Mouse (Mus musculus): ENCODE data around the gene Cflar.
A peak's percentile ranks its signal among the peaks of the same experiment; 100 is the strongest.
"Not testable (repeated sequence)": the region's sequence is repeated elsewhere in the genome, so short reads cannot be mapped to it uniquely, and the experiment has no call there.

Gene Cflar

DNA sequence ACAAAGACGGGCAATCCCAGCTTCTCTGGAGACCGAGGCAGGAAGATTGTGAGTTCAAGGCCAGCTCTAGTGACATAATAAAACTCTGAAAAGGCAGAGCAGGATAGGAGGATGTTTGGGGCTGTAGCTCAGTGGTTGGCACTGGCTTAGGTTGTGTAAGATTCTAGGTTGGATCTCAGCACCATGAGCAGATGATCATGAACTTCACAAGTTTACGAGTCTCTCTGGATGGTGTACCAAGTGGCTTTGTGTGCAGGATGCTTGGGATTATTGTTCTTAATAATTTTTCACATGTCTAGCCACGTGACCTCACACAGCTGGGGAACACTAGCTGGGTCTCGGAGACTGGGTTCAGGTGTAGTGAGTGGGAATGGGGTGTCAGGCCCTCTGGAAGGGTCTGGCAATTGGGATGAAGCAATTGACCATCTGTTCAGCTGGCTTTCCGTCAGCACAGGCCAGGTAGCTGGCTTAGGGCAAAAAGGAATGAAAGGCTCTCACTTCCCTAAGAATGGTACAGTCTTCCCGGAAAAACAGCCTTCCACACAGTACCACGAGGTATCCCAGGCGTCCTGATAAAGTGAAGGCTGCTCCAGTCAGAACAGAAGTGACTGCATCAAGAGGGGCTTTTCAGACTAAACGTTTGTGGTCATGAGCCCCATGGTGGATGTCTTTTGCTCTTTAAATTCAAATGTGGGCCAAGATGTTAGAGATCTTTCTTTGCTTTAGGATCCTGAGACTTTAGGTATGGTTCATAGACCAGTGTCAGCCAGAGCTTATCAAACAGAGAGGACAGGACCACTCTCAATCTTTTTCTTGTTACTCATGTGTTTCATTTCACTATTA lies 16.7 kb downstream of the Cflar start:
- DNase-seq (ENCODE audit: low read depth, low spot score), result peak; percentile 26

DNA sequence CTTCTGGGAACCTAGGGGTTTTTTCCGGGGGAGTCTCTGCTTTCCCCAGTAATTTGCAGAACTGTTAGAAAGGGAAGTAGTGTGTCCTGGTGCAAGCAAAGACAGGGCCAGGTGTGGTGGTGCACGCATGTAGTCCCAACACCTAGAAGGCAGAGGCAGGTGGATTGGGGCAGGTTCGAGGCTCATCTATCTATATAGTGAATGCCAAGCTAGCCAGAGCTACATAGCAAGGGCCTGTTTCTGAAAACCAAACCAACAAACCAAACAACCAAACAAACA lies 17.2 kb downstream of the Cflar start:
- DNase-seq (ENCODE audit: low read depth, low spot score), result peak; percentile 81

DNA sequence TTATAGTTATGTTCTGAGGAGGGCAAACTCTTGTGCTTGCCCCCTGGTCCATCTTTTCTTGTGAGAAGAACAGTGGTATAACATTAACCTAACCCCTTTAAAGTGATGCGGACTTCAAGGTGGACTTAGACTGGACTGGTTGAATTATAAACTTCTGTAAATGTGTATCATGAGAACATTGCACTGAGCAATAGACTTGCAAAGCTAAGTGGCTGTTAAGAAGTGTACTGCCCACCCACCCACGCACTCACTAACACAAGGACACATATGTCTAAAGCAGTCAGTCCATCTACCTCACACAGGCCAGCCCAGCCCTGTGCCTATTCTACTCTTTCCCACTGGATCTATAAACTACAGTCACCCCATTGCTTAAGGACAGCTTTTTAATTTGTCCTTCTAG lies 22.3 kb downstream of the Cflar start:
- DNase-seq (ENCODE audit: low read depth, low spot score), result no peak

DNA sequence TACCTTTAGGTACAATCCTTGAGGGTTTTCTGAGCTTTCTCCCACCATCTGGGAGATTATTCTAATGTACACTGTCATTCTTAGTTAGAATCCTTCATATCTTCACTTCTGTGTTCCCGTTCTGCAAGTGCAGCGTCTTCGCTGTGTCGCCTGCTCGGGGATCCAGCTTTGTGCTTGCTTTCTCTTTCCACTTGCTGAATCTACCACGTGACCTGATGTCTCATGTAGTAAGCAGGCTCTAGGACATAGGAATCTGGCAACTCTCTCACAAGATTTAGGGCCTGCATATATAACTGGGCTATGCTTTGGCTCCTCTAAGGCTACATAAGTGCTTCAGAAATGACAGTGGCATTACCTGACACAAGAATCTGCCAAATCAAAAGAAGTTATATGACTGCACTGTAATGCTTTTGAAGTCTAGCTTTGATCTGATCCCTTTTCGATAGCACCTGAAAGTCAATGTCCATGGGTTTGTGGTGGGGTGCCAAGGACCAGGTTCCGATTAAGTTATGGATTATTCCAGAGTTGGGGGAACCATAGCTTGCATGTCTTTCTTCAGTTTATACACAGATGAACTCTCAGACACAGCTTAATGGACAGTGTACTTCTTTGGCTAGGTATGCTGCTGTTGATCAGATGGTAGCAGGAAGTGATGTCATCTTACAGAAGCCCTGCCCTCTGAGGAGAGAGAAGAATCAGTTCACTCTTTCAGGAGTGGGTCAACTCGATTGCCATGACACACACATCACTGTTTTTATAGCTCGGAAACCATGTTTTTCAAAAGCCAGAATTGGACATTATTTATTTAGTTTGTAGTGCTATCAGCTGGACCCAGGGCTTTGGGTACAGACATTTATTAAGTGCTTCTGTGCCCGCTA lies 23.0 kb downstream of the Cflar start:
- no peak for DNase-seq (ENCODE audit: low read depth, low spot score)

DNA sequence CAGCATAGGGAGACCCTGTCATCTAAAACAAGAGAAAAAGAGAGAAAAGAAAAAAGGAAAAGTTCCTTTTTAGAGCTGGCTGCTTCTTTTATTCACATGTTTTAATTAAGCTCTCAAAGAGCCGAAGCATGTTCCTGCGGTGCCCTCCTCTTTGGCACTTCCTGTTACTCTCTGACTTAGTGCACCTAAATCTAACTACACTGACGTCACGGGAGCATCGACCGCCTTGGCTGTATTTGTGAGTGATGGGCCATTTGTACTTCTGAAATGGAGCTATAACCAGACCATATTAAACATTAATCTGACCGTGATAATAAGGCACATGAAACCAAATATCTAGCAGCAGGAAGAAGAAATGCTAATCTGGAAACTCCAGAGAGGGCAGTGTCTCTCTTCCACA lies 24.7 kb downstream of the Cflar start:
- DNase-seq (ENCODE audit: low read depth, low spot score), result no peak

DNA sequence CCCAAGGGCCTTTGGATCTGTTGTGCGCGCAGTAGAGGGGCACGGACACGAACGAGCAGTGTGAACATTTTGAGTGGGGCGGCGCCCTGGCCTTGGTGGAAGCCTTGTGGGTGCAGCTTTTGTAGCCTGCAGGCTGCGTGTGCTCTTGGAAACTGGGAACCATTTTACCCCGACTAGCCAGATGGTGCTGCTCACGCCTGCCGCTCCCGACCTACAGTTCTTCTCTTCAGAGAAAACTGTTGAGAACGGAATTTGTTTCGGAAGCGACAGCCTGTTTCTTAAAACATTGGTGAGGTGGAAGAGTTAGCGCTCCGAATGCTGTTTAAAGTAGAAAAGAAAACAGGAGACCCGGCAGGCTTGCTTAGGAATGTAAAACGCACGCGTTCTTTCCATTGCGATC lies 25.7 kb downstream of the Cflar start:
- no peak for DNase-seq (ENCODE audit: low read depth, low spot score)

DNA sequence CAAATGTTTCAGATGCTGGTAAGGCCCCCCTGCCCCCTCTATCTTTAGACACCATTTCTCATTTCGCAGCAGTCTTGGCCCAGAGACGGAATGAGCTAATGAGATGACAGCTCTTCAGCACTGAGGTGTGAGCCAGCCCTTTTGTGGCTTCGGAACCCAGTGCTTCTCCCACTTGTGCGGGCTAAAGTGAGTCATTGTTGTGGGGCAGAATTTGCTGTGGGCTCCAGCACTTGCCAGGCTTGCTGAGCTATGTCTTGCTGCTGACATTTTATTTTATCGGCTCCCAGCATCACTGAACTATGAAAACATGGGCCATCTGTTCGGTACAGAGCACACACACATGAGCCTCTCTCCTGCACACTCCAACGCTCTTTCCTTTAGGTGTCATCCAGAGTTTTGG lies 28.2 kb downstream of the Cflar start:
- DNase-seq (ENCODE audit: low read depth, low spot score), result no peak

DNA sequence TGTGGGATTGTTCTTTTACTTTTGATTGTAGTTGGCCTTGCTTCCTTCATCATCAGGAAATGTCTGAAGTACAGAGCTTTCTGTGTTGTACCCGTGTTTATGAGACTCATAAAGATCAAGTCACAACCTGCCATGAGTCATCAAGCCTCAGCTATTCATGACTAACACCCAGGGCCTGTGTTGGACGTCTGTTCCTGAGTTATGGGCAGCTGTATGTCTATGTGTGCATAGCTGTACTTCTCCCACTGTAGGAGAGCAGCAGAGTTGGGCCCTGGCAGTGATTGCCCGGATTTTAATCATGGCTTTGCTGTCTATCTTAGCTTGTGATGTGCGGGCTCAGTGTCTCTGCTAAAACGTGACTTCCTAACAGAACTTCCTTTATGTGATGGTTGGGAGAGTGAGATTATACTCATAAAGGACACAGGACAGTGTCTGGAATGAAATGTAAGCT lies 31.3 kb downstream of the Cflar start:
- no peak for DNase-seq (ENCODE audit: low read depth, low spot score)

DNA sequence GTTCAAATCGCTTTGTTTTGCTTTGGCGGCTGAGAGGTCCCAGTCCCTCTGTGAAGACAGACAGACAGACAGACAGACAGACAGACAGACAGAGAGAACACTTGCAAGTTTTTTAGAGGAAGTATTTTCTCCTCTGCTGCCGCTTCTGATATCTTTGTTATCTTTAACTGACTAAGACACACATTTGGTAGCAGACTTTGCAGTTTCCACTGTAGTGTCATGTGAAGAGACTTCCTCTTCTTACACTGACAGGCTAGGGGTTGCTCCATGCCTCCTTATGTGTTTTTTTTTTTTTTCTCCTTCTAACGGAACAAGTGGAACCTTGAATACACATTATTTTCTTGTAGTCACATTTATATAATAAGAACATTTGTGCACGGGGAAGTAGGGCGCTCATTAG lies 31.9 kb downstream of the Cflar start:
- DNase-seq (ENCODE audit: low read depth, low spot score), result no peak

DNA sequence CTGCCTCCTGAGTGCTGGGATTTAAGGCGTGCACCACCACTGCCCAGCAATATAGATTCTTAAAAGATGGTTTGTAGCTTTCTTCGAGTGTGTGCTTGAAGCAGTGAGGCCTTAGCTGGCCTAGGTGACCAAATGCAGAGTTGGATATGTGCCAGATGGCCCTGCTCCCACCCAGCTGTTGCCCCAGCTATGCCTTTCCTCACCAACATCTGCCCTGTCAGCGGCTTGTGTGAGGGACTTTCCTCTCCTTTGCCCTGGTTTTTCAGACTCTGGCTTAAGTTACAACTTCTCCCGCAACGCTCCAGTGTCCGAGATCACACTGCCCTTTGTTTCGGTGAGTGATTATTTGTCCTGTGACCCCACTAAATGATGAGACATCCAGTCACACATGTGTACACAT lies 33.3 kb downstream of the Cflar start:
- no peak for DNase-seq (ENCODE audit: low read depth, low spot score)

DNA sequence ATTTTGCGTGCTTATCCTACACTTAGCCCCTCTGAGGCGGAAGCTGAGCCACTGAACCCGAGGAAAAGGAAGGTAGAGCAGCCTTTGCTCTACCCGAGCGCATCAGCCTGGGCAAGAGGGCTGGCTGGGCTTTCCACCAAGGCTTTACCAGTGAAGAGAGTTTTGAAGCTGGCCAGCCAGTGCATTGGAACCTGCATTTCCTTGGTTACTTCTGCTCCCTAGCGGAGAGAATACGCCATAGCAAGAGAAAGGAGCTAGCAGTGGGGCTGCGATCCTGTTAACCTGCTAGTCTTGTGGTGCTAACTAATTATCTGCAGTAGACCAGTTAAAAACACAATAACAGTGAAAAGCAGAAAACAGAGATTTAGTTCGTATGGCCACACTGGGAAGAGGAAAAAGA lies 35.6 kb downstream of the Cflar start:
- DNase-seq (ENCODE audit: low read depth, low spot score), result peak; percentile 72

DNA sequence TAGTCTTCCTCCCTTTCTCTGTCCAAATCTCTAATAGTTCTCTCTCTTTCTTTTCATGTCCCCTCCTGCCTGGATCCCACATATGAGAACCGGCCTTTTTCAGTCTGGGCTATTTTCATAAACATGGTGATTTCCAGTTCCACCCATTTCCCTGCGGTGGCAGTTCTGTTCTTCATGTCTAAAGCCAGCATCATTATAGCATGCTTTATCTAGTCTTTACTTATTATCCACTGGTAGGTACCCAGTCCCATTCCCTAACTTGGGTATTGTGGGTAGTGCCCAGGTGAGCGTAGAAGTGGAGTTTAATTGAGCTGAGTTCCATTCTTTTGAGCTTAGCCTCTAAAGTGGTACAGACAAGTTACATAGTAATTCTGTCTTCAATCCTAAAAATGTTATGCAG lies 48.1 kb downstream of the Cflar start:
- DNase-seq (ENCODE audit: low read depth, low spot score), result no peak

DNA sequence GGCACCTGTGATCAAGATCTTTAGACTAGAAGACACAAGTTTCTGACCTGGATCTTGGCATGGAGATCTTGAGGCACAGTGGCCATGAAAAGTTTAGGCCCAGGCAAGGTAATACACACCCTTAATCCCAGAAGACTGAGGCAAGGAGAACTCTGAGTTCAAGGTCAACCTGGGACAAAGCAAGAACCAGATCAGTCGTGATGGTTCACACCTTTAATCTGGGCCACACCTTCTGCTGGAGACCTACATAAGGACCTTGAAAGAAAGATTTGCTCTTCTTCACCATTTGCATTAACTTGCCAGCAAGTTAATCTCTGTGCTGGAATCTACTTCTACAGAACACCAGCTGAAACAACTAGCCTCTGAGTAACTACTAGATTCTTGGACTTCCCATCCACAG lies 49.3 kb downstream of the Cflar start:
- no peak for DNase-seq (ENCODE audit: low read depth, low spot score)

DNA sequence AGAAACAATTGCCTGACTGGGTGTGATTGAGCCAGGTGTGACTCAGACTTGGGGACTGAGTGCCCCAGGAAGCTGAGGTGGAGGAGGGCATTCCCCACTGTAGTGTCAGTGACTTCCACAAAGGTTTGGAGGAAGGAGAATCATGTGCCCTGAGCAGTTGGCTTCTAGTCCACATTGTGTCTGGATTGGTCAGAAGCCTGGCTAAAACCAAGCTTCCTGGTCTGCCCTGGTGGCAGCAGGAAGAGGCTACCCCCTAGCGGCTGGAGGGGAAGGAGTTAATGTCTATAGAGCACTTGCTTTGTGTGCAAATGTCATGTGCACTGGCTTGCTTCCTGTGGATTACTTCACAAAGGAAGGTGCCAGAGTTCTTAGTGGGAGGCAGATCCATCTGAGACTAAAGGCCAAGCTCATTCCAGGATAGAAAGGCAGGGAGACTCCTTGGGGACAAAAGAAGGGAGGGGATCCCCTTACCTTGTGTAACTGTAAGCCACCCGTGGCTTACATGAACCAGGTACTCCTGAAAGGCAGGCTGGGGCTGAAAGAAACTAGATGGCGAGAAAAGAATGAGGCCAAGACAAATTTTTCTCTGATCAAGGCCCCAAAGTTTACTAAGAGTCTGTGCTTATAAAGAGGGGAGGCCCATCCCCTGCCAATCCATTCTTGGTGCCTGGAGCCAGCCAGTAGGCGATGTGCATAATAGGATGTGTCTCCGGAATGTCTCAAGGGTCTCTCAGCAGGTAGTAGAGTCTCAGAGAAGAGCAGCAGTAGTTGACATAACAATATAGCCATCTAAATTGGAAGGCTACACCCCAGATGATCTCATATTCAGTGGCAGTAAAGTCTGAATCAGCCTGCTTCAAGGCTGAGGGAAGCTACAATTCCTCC lies 50.3 kb downstream of the Cflar start:
- DNase-seq (ENCODE audit: low read depth, low spot score), result peak; percentile 43

DNA sequence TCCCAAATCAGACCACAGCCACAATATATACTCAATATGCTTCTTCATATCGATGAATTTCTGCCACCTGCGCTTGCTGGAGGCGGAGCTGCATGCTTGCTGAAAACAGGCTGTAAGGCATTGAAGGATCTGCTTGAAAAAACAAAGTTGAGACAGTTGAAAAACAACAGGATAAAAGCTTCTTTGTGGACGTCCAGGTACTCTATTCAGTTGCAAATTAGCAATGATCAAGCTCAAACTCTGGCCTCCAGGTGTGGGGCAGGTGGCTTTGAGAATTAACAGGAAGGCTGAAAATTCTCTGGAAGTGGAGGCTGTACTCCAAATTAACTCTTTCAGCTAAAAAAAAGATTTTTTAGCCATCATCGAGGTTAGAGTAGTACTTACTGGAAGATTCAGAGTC lies 51.3 kb downstream of the Cflar start:
- no peak for DNase-seq (ENCODE audit: low read depth, low spot score)

DNA sequence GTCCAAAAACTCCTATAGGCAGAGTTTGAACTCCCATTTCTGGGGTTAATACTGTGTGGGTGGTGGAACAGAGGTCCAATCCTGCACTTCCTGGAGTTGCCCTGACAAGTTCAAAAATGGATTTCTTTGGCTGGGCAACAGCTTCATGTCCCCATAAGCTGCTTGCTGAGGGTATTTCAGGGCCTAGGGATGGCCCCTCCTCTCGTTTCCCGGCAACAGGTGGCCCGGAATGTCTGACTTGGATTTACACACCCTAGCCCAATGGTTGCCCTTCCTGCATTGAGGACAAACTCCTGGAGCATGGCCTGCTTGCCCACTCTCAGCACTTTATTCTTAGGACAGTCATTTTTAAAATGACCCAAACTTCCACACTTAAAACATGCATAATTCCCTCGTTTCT lies 55.1 kb downstream of the Cflar start:
- DNase-seq (ENCODE audit: low read depth, low spot score), result not testable (repeated sequence)

DNA sequence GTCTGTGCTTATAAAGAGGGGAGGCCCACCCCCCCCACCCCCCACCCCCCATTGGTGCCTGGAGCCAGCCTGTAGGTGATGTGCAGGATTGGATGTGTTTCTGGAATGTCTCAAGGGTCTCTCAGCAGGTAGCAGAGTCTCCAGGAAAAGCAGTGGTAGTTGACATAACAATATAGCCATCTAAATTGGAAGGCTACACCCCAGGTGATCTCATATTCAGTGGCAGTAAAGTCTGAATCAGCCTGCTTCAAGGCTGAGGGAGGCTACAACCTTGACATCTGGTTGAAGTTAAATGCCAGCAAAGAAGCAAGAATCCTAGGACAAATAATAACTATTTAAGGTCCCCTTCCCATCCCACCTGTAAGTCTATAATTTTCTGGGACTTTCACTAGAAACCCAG lies 57.8 kb downstream of the Cflar start:
- DNase-seq (ENCODE audit: low read depth, low spot score), result no peak

DNA sequence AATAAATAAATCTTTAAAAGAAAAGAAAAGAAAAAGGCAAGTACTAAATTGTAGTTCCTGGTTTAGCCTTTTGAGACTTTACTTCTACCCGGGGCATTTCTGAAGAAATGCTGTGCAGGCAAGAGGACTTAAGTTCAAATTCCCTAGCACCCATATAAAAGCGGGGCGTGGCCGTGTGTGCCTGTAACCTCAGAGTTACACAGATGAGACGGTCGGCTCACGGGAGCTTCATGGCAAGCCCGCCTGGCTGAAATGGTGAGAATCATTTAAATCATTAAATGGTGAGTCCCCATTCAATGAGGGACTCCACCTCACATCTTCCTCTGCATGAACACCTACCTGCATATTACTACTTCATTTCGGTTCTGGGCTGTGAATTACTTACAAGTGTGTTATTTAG lies 58.4 kb downstream of the Cflar start:
- no peak for DNase-seq (ENCODE audit: low read depth, low spot score)

DNA sequence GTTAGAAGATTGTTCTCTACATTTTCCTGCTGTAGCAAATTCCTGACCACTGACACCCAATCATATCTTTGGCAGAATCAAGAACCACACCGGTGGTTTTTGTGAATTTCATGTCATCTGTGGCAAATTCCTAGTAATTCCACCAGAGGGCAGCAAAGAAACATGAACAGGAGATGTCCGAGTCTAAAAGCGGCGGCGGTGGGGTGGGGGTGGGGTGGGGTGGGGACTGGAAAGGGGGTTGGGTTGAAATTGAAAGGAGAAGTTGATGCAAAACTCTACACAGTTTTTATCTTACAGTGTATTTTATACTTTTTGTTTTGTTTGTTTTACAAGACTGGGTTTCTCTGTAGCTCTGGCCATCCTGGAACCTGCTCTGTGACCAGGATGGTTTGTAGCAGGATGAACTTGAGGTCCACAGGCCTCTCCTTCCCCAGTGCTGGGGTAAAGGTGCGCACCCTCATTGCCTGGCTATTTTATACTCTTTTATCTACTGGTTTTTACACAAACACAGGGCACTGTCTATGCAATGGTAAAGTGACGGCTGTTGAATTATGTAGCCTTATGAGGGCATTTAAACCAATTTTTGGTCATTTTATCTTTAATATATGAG lies 58.9 kb downstream of the Cflar start:
- DNase-seq (ENCODE audit: low read depth, low spot score), result peak; percentile 78

DNA sequence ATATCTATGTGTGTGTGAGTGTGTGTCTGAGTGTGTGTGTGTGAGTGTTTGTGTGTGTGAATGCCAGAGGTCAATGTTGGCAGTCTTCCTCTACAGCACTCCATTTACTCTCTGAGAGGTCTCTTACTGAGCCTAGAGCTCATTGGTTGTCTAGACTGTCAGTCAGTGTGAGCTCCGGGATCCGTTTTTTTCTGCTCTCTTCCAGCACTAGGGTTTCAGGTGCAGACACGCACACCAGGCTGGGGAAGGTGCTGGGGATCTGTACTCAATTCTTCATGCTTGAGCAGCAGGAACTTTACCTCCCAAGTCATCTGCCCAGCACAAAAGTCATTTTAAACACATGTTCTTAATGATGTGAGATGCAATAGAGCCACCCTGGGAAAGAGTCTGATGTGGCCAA lies 60.8 kb downstream of the Cflar start:
- DNase-seq (ENCODE audit: low read depth, low spot score), result no peak

DNA sequence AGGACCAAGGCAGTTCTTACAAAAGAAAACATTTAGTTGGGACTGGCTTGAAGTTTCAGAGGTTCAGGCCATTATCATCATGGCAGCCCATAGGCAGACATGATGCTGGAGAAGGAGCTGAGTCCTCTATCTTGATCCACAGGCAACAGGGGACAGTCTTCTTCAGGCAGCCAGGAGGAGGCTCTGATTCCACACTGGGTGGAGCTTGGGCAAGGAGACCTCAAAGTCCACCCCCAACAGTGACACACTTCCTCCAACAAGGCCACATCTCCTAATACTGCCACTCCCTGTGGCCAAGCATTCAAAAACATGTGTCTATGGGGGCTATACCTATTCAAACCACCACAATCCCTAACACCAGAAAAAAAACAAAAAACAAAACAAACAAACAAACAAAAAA lies 62.0 kb downstream of the Cflar start:
- DNase-seq (ENCODE audit: low read depth, low spot score), result peak; percentile 47

DNA sequence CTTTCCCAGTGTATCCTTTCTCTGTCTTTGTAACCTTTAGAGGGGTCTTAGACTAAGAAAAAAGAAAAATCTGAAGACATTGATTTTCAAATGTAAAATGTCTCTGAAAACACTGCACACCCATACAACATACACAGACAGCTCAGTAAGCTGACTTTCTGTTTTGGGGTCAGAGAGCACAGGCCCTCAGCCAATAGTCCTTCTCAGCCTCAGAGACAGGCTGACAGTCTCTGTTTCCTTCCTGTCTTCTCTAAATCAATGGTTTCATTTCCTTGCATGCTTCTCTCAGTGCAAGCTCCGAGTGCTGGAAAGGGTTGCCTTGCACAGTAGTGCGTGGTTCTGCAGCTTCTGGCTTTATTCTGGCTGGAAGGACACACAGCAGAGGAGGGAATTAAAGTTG lies 62.6 kb downstream of the Cflar start:
- DNase-seq (ENCODE audit: low read depth, low spot score), result peak; percentile 72
